Mouse (Mus musculus) lung, embryonic 14.5 days (tissue): ENCODE results near the gene Kcnq1. TPM values are rescaled to one million over a fixed set of nuclear protein-coding genes. Genes with fewer than 3 reads are reported as not detected.

Source experiments
- ATAC-seq: fragments of 200-750 bp; cut with Nextera tagmentation; 2 replicates; pipeline ENCODE4 v1.8.0; 2017; ENCODE audit warnings: mild to moderate bottlenecking, moderate TSS enrichment, moderate library complexity; ENCODE audit not compliant: insufficient read depth
- DNase-seq: peaks from one replicate; pipeline ENCODE4 v3.0.0-alpha.2; 2015
- H3K27ac ChIP-seq: fragments of 300-500 bp; sonication (generic); 2 replicates; pipeline ENCODE4 v1.5.1; 2014; ENCODE audit warnings: low read depth, mild to moderate bottlenecking, moderate library complexity
- H3K27me3 ChIP-seq: fragments of 300-500 bp; sonication (generic); 2 replicates; pipeline ENCODE4 v1.6.1; 2014; ENCODE audit warnings: low read length, control low read depth; ENCODE audit not compliant: insufficient read depth
- H3K36me3 ChIP-seq: fragments of 300-500 bp; sonication (generic); 2 replicates; pipeline ENCODE4 v1.6.1; 2014; ENCODE audit warnings: control low read depth; ENCODE audit not compliant: insufficient read depth
- H3K4me1 ChIP-seq: fragments of 300-500 bp; sonication (generic); 2 replicates; pipeline ENCODE4 v1.6.1; 2014; ENCODE audit warnings: antibody characterized with exemption, control low read depth; ENCODE audit not compliant: insufficient read depth
- H3K4me2 ChIP-seq: fragments of 300-500 bp; sonication (generic); 2 replicates; pipeline ENCODE4 v1.6.1; 2014; ENCODE audit warnings: mild to moderate bottlenecking
- H3K4me3 ChIP-seq: fragments of 300-500 bp; sonication (generic); 2 replicates; pipeline ENCODE4 v1.5.1; 2014; ENCODE audit warnings: low read depth, low read length
- H3K9ac ChIP-seq: fragments of 300-500 bp; sonication (generic); 2 replicates; pipeline ENCODE4 v1.6.1; 2014
- H3K9me3 ChIP-seq: fragments of 300-500 bp; sonication (generic); 2 replicates; pipeline ENCODE4 v1.6.1; 2016; ENCODE audit warnings: low read depth, low read length, control low read depth
- CTCF ChIP-seq: IDR thresholded peaks from 2 replicates; pipeline ENCODE4 v1.5.1; 2016; ENCODE audit warnings: antibody characterized with exemption, low read depth
- WGBS: fragments of 180-500 bp; shearing (Covaris S2); extraction: QIAGEN DNeasy Blood & Tissue Kit; methylation state at CpG from one replicate; pipeline ENCODE4 v1.1.7; 2014; 5-methylcytosine and 5-hydroxymethylcytosine counted together
- polyA plus RNA-seq: library from polyadenylated mRNA; unstranded; fragments of >200 nt; fragmentation: Nextera tagmentation; extraction: Ambion mirVana; gene quantifications from 2 replicates; pipeline ENCODE4 v1.2.1, GENCODE M21; 2014

The Kcnq1 gene
- polyA plus RNA-seq, 1 experiment from 2014 or later, result 5.3 TPM

DNA sequence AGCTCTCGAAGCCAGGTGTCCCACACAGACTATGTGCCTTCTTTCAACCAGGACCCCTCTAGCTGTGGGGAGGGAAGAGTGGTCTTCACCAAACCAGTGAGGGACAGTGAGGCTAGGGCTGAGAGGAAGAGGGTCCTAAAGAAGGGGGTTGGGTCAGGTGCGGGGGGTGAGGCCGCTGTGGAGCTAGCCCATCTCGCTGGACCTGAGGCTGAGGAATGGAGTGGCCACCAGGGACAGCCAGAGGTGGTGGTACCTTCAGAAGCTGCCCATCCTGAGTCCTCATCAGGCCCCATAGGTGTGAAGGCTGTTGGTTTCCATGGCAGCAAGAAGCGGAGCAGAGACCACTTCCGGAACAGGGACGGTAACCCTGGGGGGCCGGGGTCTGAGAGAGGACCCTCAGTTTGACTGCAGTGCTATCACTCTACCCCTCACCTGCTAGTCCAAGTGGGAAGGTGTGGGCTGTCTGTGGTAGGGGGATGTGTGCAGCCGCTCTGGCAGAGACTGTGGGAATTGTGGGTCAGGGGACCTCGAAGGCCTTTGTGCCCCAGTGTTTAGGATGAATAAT is 35.6 kb upstream of the Kcnq1 start:
- H3K4me1 ChIP-seq, result peaks cover 9% of the 10 kb centered on the region
- H3K4me3 ChIP-seq, result peak overlapping the region; percentile 66
- H3K4me2 ChIP-seq, result peak overlapping the region; percentile 84
- DNase-seq, result no peak
- H3K9me3 ChIP-seq, result no peaks in the 10 kb centered on the region
- H3K36me3 ChIP-seq, result peaks cover 43% of the 10 kb centered on the region
- H3K9ac ChIP-seq, result peak overlapping the region; percentile 87
- no peak for ATAC-seq
- no peak overlapping the region for H3K27ac ChIP-seq
- H3K27me3 ChIP-seq, result no peaks in the 10 kb centered on the region
- 83% methylated on average over 10 of the region's 10 CpGs for WGBS
- TF ChIP-seq CTCF, result no peak

DNA sequence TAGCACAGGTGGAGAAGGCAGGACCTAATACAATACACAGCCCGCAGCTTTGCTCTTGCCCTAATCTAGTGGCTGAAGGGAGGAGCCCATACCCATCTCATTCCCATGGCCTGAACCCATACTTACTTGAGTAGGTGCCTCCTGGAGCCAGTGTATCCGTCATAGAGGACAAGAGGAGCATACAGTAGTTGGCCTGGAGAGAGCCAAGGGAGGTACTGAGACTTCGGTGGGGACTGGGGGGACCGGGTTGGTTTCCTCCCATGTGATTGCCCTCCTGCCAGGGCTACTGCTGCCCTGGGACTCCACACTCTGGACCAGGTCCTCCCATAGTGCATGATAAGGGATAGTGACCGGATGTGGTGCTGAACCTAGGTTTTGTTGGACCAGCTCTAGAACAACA is 33.6 kb upstream of the Kcnq1 start:
- DNase-seq (no peak), ATAC-seq (no peak)
- TF ChIP-seq CTCF, result no peak
- Histone ChIP-seq H3K4me1 (peaks cover 9% of the 10 kb centered on the region), H3K36me3 (peaks cover 25% of the 10 kb centered on the region), H3K4me2 (no peak overlapping the region), H3K9me3 (no peaks in the 10 kb centered on the region), H3K27ac (no peak overlapping the region), H3K27me3 (no peaks in the 10 kb centered on the region), H3K4me3 (no peak overlapping the region), H3K9ac (no peak overlapping the region)
- 81% methylated on average over 5 of the region's 5 CpGs for WGBS

DNA sequence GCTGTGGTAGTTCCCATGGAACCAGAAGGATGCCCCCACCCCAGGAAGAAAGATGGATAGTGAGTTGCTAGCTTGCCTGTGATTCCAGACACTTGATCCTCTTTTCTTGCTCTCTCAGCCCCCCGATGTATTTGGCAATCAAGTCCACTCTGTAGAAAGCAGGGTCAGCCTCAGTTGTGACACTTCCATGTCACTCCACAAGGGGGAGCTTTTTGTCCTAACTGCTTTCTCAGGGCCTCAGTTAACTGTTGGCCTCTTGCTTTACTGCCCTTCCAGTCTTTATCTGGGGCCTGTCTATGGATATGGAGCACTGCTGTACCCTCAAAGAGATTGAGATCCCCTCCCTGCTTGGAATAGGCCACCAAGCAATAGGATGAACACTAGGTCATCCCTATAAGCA is 33.1 kb upstream of the Kcnq1 start:
- Histone ChIP-seq H3K9ac (no peak overlapping the region), H3K36me3 (peaks cover 20% of the 10 kb centered on the region), H3K4me1 (peaks cover 9% of the 10 kb centered on the region), H3K4me2 (no peak overlapping the region), H3K4me3 (no peak overlapping the region), H3K27me3 (no peaks in the 10 kb centered on the region), H3K9me3 (no peaks in the 10 kb centered on the region), H3K27ac (no peak overlapping the region)
- peak; percentile 73 for TF ChIP-seq CTCF
- peak; percentile 79 for DNase-seq
- WGBS, result 47% methylated on average over 1 of the region's 1 CpGs
- ATAC-seq, result no peak

DNA sequence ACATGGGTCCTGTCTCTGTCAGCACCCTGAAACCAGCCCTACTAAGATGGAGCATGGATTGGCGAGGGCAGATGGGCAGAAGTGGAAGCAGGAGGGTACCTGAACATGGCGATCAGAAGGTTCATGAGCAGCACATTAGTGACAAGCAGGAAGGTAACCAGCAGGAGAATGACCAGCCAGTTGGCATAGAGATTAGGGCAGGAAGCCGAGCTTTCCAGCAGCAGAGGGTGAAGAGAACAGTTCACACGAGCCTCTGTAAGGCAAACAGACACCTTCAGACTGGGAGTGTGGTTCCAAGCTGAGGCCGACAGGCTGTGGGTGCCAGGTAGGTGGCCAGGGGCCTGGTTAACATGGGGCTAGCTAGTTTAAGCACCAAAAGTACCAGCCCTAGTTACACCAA is 30.8 kb upstream of the Kcnq1 start:
- no peak overlapping the region for H3K4me2 ChIP-seq
- ATAC-seq, result no peak
- H3K27me3 ChIP-seq, result no peaks in the 10 kb centered on the region
- WGBS, result 57% methylated on average over 5 of the region's 5 CpGs
- no peak overlapping the region for H3K9ac ChIP-seq
- no peaks in the 10 kb centered on the region for H3K9me3 ChIP-seq
- H3K27ac ChIP-seq, result no peak overlapping the region
- no peak for TF ChIP-seq CTCF
- no peak for DNase-seq
- H3K4me3 ChIP-seq, result no peak overlapping the region
- peaks cover 3% of the 10 kb centered on the region for H3K4me1 ChIP-seq
- H3K36me3 ChIP-seq, result peaks cover 14% of the 10 kb centered on the region; the same call in 1 of the 2 replicates

GRCm38 (mm10) chr7:143077351-143077750 is 28.8 kb upstream of the Kcnq1 start:
- Histone ChIP-seq H3K9ac (no peak overlapping the region), H3K4me3 (no peak overlapping the region), H3K27ac (no peak overlapping the region), H3K36me3 (0 out of 2 replicates have a peak, but pooled peaks cover 3% of the 10 kb centered on the region), H3K27me3 (no peaks in the 10 kb centered on the region), H3K4me2 (no peak overlapping the region), H3K4me1 (no peaks in the 10 kb centered on the region), H3K9me3 (no peaks in the 10 kb centered on the region)
- no peak for TF ChIP-seq CTCF
- DNase-seq (no peak), ATAC-seq (no peak)
- 73% methylated on average over 2 of the region's 2 CpGs for WGBS

GRCm38 (mm10) chr7:143082024-143082423 is 24.1 kb upstream of the Kcnq1 start:
- H3K4me3 ChIP-seq, result no peak overlapping the region
- H3K9ac ChIP-seq, result no peak overlapping the region
- H3K4me1 ChIP-seq, result no peaks in the 10 kb centered on the region
- 0 out of 2 replicates have a peak, but pooled peaks cover 3% of the 10 kb centered on the region for H3K36me3 ChIP-seq
- H3K9me3 ChIP-seq, result no peaks in the 10 kb centered on the region
- no peak overlapping the region for H3K4me2 ChIP-seq
- no peak for TF ChIP-seq CTCF
- ATAC-seq (no peak), DNase-seq (no peak)
- WGBS, result 70% methylated on average over 6 of the region's 6 CpGs
- H3K27me3 ChIP-seq, result no peaks in the 10 kb centered on the region
- no peak overlapping the region for H3K27ac ChIP-seq

GRCm38 (mm10) chr7:143083708-143084107 is 22.5 kb upstream of the Kcnq1 start:
- no peak overlapping the region for H3K4me3 ChIP-seq
- H3K9me3 ChIP-seq, result no peaks in the 10 kb centered on the region
- WGBS, result 81% methylated on average over 2 of the region's 2 CpGs
- H3K4me1 ChIP-seq, result no peaks in the 10 kb centered on the region
- H3K27ac ChIP-seq, result no peak overlapping the region
- H3K9ac ChIP-seq, result no peak overlapping the region
- DNase-seq (no peak), ATAC-seq (no peak)
- H3K36me3 ChIP-seq, result no peaks in the 10 kb centered on the region
- TF ChIP-seq CTCF, result no peak
- H3K27me3 ChIP-seq, result no peaks in the 10 kb centered on the region
- H3K4me2 ChIP-seq, result no peak overlapping the region
